Mouse (Mus musculus) erythroblast, embryonic 14.5 days (primary cell): Measurements from ENCODE around the gene Ank3. TPM values are rescaled to one million over a fixed set of nuclear protein-coding genes. Genes with fewer than 3 reads are reported as not detected.

Source experiments
- H3K27me3 ChIP-seq: 2 replicates; pipeline ENCODE4 v1.6.1; 2012; ENCODE audit warnings: inconsistent platforms; ENCODE audit not compliant: control insufficient read depth
- H3K36me3 ChIP-seq: 2 replicates; pipeline ENCODE4 v1.6.1; 2012; ENCODE audit warnings: mild to moderate bottlenecking, inconsistent platforms; ENCODE audit not compliant: control insufficient read depth
- H3K4me1 ChIP-seq: 2 replicates; pipeline ENCODE4 v1.6.1; 2012; ENCODE audit warnings: inconsistent platforms; ENCODE audit not compliant: control insufficient read depth
- H3K4me3 ChIP-seq: replicated peaks from 2 replicates; pipeline ENCODE3; 2012; ENCODE audit warnings: moderate library complexity, mild to moderate bottlenecking, inconsistent platforms
- H3K9me3 ChIP-seq: 2 replicates; pipeline ENCODE4 v1.6.1; 2012; ENCODE audit warnings: low read length, inconsistent platforms, mixed read lengths; ENCODE audit not compliant: control insufficient read depth
- GATA1 ChIP-seq: IDR thresholded peaks from 2 replicates; pipeline ENCODE4 v1.6.1; 2012; ENCODE audit warnings: low read length, inconsistent platforms, mixed read lengths
- TAL1 ChIP-seq: IDR thresholded peaks from 3 replicates; pipeline ENCODE4 v1.6.1; 2012; ENCODE audit warnings: low read length, inconsistent platforms, mixed read lengths
- polyA plus RNA-seq: library from polyadenylated mRNA; stranded (reverse); fragments of >175 nt; gene quantifications from 2 replicates; pipeline ENCODE4 v1.2.3, GENCODE M21; 2012

Ank3 gene
- polyA plus RNA-seq, 1 experiment, result 0.03 TPM

DNA sequence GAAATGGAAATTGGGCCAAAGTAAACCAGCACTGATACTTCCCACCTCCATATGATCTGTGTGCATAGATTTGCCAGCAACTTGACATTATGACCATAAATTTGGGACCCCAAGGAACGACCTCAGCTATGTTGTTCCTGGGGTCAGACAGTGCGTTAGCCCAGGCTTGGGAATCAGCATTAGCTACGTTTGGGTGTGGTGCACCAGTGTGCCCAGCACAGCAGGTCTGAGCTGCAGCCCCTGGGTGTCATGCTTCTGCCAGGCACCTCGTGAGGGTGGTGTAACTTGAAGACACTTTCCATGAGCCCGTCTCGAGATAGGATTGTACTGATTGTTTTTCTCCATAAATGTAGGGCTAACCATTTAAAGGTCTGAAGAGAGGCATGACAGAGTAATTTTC lies 566.5 kb downstream of the Ank3 start:
- no peaks in the 10 kb centered on the region for H3K9me3 ChIP-seq

DNA sequence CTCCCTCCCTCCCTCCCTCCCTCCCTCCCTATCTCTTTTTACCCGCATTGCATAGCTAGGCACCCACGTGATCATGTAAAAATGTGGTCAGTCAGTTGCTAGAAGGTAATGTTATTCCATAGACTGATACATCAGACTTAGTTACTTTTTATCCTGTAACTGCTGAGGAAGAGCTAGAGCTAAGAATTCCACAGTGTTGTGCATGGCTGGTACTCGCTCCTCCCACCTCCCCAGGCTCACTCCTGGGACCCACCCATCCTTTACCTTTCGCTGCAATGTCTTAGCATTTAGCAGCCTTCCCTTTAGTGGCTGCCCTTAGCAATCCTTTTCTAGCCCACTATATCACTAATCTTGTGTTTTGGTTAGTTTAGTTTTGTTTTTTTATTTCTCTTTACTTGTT lies 569.4 kb downstream of the Ank3 start:
- no peaks in the 10 kb centered on the region for H3K36me3 ChIP-seq
- no peak for TF ChIP-seq TAL1
- no peak for TF ChIP-seq GATA1
- no peaks in the 10 kb centered on the region for H3K27me3 ChIP-seq
- H3K4me1 ChIP-seq, result peaks cover 10% of the 10 kb centered on the region
- no peaks in the 10 kb centered on the region for H3K9me3 ChIP-seq
- H3K4me3 ChIP-seq, result no peak overlapping the region

More for the DNA sequence above, 566.5 kb downstream of the Ank3 start:
- H3K36me3 ChIP-seq, result no peaks in the 10 kb centered on the region; the same call in 1 of the 2 replicates
- H3K27me3 ChIP-seq, result no peaks in the 10 kb centered on the region
- H3K4me1 ChIP-seq, result peaks cover 10% of the 10 kb centered on the region
- TF ChIP-seq TAL1, result no peak
- TF ChIP-seq GATA1, result no peak
- no peak overlapping the region for H3K4me3 ChIP-seq

DNA sequence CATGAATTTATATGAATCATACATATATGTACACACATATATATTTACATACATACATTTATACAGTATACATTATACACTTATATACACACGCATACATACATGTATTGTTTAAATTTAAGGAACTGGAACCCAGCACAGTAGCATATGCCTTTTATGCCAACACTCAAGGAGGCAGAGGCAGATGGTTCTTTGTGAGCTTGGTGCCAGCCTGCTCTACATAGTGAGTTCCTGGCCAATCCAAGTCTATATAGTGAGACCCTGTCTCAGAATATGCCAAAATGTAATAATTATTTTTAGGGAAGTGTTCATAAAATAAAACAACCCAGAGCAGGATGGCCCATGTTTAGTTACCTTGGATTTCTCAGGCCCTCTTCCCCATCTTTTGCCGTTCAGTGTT lies 581.1 kb downstream of the Ank3 start:
- peaks cover 13% of the 10 kb centered on the region for H3K4me1 ChIP-seq
- H3K36me3 ChIP-seq, result peaks cover 3% of the 10 kb centered on the region; the same call in 1 of the 2 replicates
- H3K27me3 ChIP-seq, result no peaks in the 10 kb centered on the region
- no peaks in the 10 kb centered on the region for H3K9me3 ChIP-seq
- no peak overlapping the region for H3K4me3 ChIP-seq
- no peak for TF ChIP-seq TAL1
- TF ChIP-seq GATA1, result no peak

DNA sequence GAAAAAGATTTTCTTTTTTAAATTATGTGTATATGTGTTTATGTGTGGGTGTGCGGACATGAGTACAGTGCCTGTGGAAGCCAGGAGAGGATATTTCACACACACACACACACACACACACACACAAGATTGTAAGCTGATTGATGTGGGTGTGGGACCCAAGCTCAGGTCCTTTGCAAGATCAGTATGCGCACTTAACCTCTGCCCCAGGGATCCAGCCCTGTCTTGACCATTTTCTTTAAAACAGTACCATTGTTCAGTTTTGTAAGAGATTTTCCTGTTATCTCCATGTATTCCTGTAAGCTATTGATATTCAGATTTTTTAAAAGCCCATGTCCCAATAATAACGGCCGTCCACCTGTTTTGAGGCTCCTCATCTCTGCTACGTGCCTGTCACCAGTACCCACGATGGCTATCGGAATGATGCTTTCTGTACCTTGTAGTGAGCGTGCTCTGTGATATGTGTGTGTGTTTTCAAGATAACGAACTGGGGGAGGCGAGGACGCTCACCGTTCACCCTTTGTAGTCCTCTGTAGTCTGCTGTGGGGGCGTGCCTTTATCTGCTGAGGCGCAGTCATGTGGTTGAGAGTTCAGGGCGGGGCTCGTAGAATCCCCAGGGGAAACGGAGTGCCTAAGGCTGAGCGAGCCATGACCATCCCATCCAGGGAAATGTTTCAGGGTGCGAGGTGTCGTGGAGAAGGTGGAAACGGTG lies 583.0 kb downstream of the Ank3 start:
- TF ChIP-seq GATA1 (no peak), TAL1 (no peak)
- H3K4me3 ChIP-seq, result peak overlapping the region; percentile 39

DNA sequence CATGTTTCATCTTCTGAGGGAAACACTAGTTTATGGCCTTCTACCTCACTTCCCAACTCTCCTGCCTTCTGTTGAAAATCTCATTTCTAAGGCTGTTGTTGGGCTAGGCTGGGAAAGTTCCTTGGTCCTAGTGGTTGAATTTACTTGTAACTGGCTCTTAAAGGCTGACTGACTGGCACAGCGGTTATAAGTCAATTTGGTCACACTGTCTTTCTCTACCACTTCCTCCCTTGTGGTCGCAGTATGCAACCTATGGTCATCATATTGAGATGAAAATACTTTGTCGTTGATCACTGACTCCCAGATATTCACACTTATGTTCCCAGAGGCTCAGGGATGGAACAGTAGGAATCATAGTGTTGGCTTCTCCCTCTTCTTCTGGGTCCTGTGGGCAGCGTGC lies 584.1 kb downstream of the Ank3 start:
- no peak for TF ChIP-seq TAL1
- no peak for TF ChIP-seq GATA1
- Histone ChIP-seq H3K9me3 (peaks cover 16% of the 10 kb centered on the region), H3K27me3 (no peaks in the 10 kb centered on the region), H3K36me3 (peaks cover 7% of the 10 kb centered on the region; the same call in 1 of the 2 replicates), H3K4me3 (no peak overlapping the region), H3K4me1 (peaks cover 11% of the 10 kb centered on the region)

More for the DNA sequence above, 583.0 kb downstream of the Ank3 start:
- Histone ChIP-seq H3K27me3 (no peaks in the 10 kb centered on the region), H3K9me3 (peaks cover 4% of the 10 kb centered on the region), H3K36me3 (peaks cover 5% of the 10 kb centered on the region; the same call in 1 of the 2 replicates), H3K4me1 (peaks cover 13% of the 10 kb centered on the region)

DNA sequence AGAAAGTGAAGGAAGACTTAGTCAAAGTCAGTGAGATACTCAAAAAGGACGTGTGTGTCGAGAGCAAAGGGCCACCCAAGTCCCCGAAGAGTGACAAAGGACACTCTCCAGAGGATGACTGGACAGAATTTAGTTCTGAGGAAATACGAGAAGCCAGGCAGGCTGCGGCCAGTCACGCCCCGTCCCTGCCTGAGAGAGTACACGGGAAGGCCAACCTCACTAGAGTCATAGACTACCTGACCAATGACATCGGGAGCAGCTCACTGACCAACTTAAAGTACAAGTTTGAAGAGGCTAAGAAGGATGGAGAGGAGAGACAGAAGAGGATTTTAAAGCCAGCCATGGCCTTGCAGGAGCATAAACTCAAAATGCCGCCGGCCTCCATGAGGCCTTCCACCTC lies 588.9 kb downstream of the Ank3 start:
- Histone ChIP-seq H3K4me3 (no peak overlapping the region), H3K4me1 (peaks cover 3% of the 10 kb centered on the region), H3K27me3 (no peaks in the 10 kb centered on the region; the same call in 1 of the 2 replicates), H3K36me3 (peaks cover 18% of the 10 kb centered on the region; the same call in 1 of the 2 replicates), H3K9me3 (peaks cover 64% of the 10 kb centered on the region)
- no peak for TF ChIP-seq GATA1

DNA sequence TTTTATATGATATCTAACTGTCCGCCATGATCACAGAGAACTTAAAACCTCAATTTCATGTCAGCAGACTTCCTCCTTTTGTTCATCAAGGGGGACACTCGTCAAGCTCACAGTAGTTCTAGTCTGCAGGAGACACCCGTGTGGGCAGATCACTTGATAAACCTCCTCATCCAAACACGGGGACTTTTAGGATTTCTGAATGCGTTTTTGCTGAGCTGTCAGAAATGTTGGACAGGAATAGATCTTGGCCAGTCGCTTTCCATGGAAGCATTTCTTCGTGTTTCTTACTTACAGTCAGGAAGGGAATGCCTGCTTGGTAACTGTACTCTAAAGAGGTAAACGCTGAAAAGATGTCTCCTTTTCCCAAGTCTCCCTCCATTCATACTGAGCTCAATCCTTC lies 598.5 kb downstream of the Ank3 start:
- no peaks in the 10 kb centered on the region for H3K4me1 ChIP-seq
- TF ChIP-seq GATA1 (no peak), TAL1 (no peak)
- H3K27me3 ChIP-seq, result no peaks in the 10 kb centered on the region
- peaks cover 3% of the 10 kb centered on the region; the same call in 1 of the 2 replicates for H3K36me3 ChIP-seq
- H3K9me3 ChIP-seq, result peaks cover 22% of the 10 kb centered on the region
- no peak overlapping the region for H3K4me3 ChIP-seq

DNA sequence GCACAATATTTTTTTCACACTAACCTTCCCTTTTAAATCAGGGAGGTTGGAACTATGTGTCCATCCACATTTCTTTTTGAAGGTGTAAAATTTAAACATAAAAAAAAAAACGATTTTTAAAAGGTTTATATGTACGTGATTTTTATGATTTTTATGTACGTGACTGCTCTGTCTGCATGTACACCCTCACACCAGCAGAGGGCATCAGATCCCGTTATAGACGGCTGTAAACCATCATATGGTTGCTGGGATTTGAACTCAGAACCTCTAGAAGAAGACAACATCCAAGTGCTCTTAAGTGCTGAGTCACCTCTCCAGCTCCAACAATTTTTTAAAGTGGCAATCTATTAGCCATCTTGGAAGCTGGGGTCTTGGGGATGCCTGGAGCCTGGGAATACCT lies 605.5 kb downstream of the Ank3 start:
- Histone ChIP-seq H3K9me3 (no peaks in the 10 kb centered on the region; the same call in 1 of the 2 replicates), H3K36me3 (no peaks in the 10 kb centered on the region; the same call in 1 of the 2 replicates), H3K27me3 (no peaks in the 10 kb centered on the region), H3K4me3 (no peak overlapping the region), H3K4me1 (no peaks in the 10 kb centered on the region)
- no peak for TF ChIP-seq GATA1
- TF ChIP-seq TAL1, result no peak

DNA sequence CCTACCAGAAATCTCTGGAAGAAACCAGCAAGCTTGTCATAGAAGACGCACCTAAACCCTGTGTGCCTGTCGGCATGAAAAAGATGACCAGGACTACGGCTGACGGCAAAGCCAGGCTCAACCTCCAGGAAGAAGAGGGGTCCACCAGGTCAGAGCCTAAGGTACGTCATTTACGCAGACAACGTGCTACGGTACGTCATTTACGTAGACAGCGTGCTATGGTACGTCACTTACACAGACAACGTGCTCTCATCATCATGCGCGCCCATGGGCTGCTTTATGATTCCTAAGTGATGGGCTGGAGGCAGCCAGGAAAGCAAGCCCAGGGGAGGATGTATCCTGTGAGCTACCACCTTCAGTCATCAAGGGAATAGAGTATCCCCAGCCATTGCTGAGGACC lies 606.3 kb downstream of the Ank3 start:
- H3K9me3 ChIP-seq, result no peaks in the 10 kb centered on the region; the same call in 1 of the 2 replicates
- no peaks in the 10 kb centered on the region; the same call in 1 of the 2 replicates for H3K36me3 ChIP-seq
- no peaks in the 10 kb centered on the region for H3K4me1 ChIP-seq
- no peaks in the 10 kb centered on the region for H3K27me3 ChIP-seq
- TF ChIP-seq GATA1, result no peak
- no peak for TF ChIP-seq TAL1
- H3K4me3 ChIP-seq, result no peak overlapping the region
